Mouse (Mus musculus): ENCODE data around the gene Slc35g1. TPM values are rescaled to one million over a fixed set of nuclear protein-coding genes. Genes with fewer than 3 reads are reported as not detected.

Slc35g1 gene
- polyA plus RNA-seq, 1 experiment, result 0.02 TPM

GRCm38 (mm10) chr19:38398966-38399365 is 3.2 kb downstream of the Slc35g1 start:
- Histone ChIP-seq H3K36me3 (ENCODE audit: control insufficient read depth, insufficient read depth) (no peaks in the 10 kb centered on the region), H3K4me2 (ENCODE audit: low read depth) (no peak overlapping the region), H3K79me2 (ENCODE audit: control insufficient read depth, insufficient read depth) (no peaks in the 10 kb centered on the region), H3K4me3 (no peak overlapping the region), H3K27me3 (ENCODE audit: control insufficient read depth, insufficient read depth, insufficient read length) (peaks cover 9% of the 10 kb centered on the region), H3ac (ENCODE audit: control insufficient read depth, insufficient read length) (no peak overlapping the region)
- no peak for TF ChIP-seq TCF12 (IDR thresholded peaks at IDR 0.05; ENCODE audit: insufficient read depth, poor library complexity, severe bottlenecking)
- no peak for TF ChIP-seq REST (IDR thresholded peaks at IDR 0.05; ENCODE audit: insufficient read depth, insufficient read length)
- TF ChIP-seq POLR2AphosphoS2 (IDR thresholded peaks at IDR 0.05; ENCODE audit: insufficient read length, low read depth), result no peak
- TF ChIP-seq SRF (IDR thresholded peaks at IDR 0.05; ENCODE audit: control insufficient read depth, insufficient read length, low read depth), result no peak
- no peak for TF ChIP-seq MAX (IDR thresholded peaks at IDR 0.05; ENCODE audit: low read depth)

- H3K79me2 ChIP-seq (ENCODE audit: control insufficient read depth, insufficient read depth), result no peaks in the 10 kb centered on the region
- H3K4me2 ChIP-seq (ENCODE audit: low read depth), result no peak overlapping the region
- H3ac ChIP-seq (ENCODE audit: control insufficient read depth, insufficient read length), result no peak overlapping the region
- H3K4me3 ChIP-seq, result no peak overlapping the region
- TF ChIP-seq POLR2A (IDR thresholded peaks at IDR 0.05; ENCODE audit: insufficient read length, low read depth), result no peak
- no peak for TF ChIP-seq TCF12 (IDR thresholded peaks at IDR 0.05; ENCODE audit: insufficient read depth, poor library complexity, severe bottlenecking)
- peaks cover 5% of the 10 kb centered on the region for H3K27me3 ChIP-seq (ENCODE audit: control insufficient read depth, insufficient read depth, insufficient read length)
- no peaks in the 10 kb centered on the region for H3K36me3 ChIP-seq (ENCODE audit: control insufficient read depth, insufficient read depth)
These were observed 5.1 kb downstream of the Slc35g1 start for GRCm38 (mm10) chr19:38400851-38401250.

- no peak for TF ChIP-seq TCF12 (IDR thresholded peaks at IDR 0.05; ENCODE audit: insufficient read depth, poor library complexity, severe bottlenecking)
- no peak for TF ChIP-seq TCF3 (IDR thresholded peaks at IDR 0.05; ENCODE audit: insufficient read length, low read depth)
- no peak for TF ChIP-seq MAX (IDR thresholded peaks at IDR 0.05; ENCODE audit: low read depth)
- TF ChIP-seq E2F4 (IDR thresholded peaks at IDR 0.05; ENCODE audit: insufficient read depth), result no peak
- TF ChIP-seq REST (IDR thresholded peaks at IDR 0.05; ENCODE audit: insufficient read depth, insufficient read length), result no peak
- TF ChIP-seq MYOD1 (IDR thresholded peaks at IDR 0.05; ENCODE audit: control insufficient read depth in 1 of 3, insufficient read length in 2 of 3, low read depth in 2 of 3), result no peak
- TF ChIP-seq CEBPB (IDR thresholded peaks at IDR 0.05; ENCODE audit: insufficient read depth, poor library complexity, severe bottlenecking), result no peak
- TF ChIP-seq POLR2AphosphoS2 (IDR thresholded peaks at IDR 0.05; ENCODE audit: insufficient read length, low read depth), result no peak
- TF ChIP-seq POLR2A (IDR thresholded peaks at IDR 0.05; ENCODE audit: insufficient read length, low read depth), result no peak
- TF ChIP-seq SRF (IDR thresholded peaks at IDR 0.05; ENCODE audit: control insufficient read depth, insufficient read length, low read depth), result no peak
- TF ChIP-seq MYOG (IDR thresholded peaks at IDR 0.05; ENCODE audit: control insufficient read depth in 1 of 3, insufficient read depth in 1 of 3, insufficient read length in 2 of 3, low read depth in 2 of 3), result no peak
- TF ChIP-seq USF1 (IDR thresholded peaks at IDR 0.05; ENCODE audit: low read depth), result no peak
- Histone ChIP-seq H3K4me3 (no peak overlapping the region), H3K4me2 (ENCODE audit: low read depth) (no peak overlapping the region), H3K36me3 (ENCODE audit: control insufficient read depth, insufficient read depth) (no peaks in the 10 kb centered on the region), H3ac (ENCODE audit: control insufficient read depth, insufficient read length) (no peak overlapping the region), H3K79me2 (ENCODE audit: control insufficient read depth, insufficient read depth) (no peaks in the 10 kb centered on the region), H3K27me3 (ENCODE audit: control insufficient read depth, insufficient read depth, insufficient read length) (no peaks in the 10 kb centered on the region)
These were observed 5.6 kb downstream of the Slc35g1 start for GRCm38 (mm10) chr19:38401416-38401815.

GRCm38 (mm10) chr19:38410357-38411056 is 14.7 kb downstream of the Slc35g1 start:
- TF ChIP-seq MAX (IDR thresholded peaks at IDR 0.05; ENCODE audit: low read depth), result no peak
- no peak for TF ChIP-seq POLR2AphosphoS2 (IDR thresholded peaks at IDR 0.05; ENCODE audit: insufficient read length, low read depth)
- no peak for TF ChIP-seq SRF (IDR thresholded peaks at IDR 0.05; ENCODE audit: control insufficient read depth, insufficient read length, low read depth)
- no peak for TF ChIP-seq CEBPB (IDR thresholded peaks at IDR 0.05; ENCODE audit: insufficient read depth, poor library complexity, severe bottlenecking)
- no peak for TF ChIP-seq E2F4 (IDR thresholded peaks at IDR 0.05; ENCODE audit: insufficient read depth)
- no peak for TF ChIP-seq MYOG (IDR thresholded peaks at IDR 0.05; ENCODE audit: control insufficient read depth in 1 of 3, insufficient read depth in 1 of 3, insufficient read length in 2 of 3, low read depth in 2 of 3)
- TF ChIP-seq POLR2A (IDR thresholded peaks at IDR 0.05; ENCODE audit: insufficient read length, low read depth), result no peak
- no peak for TF ChIP-seq REST (IDR thresholded peaks at IDR 0.05; ENCODE audit: insufficient read depth, insufficient read length)
- TF ChIP-seq TCF12 (IDR thresholded peaks at IDR 0.05; ENCODE audit: insufficient read depth, poor library complexity, severe bottlenecking), result no peak
- TF ChIP-seq MYOD1 (IDR thresholded peaks at IDR 0.05; ENCODE audit: control insufficient read depth in 1 of 3, insufficient read length in 2 of 3, low read depth in 2 of 3), result no peak
- H3K27me3 ChIP-seq (ENCODE audit: control insufficient read depth, insufficient read depth, insufficient read length), result no peaks in the 10 kb centered on the region
- H3ac ChIP-seq (ENCODE audit: control insufficient read depth, insufficient read length), result no peak overlapping the region
- no peaks in the 10 kb centered on the region for H3K36me3 ChIP-seq (ENCODE audit: control insufficient read depth, insufficient read depth)
- no peak overlapping the region for H3K4me2 ChIP-seq (ENCODE audit: low read depth)
- H3K4me3 ChIP-seq, result no peak overlapping the region
- no peaks in the 10 kb centered on the region for H3K79me2 ChIP-seq (ENCODE audit: control insufficient read depth, insufficient read depth)

- Histone ChIP-seq H3K36me3 (ENCODE audit: control insufficient read depth, insufficient read depth) (no peaks in the 10 kb centered on the region), H3K27me3 (ENCODE audit: control insufficient read depth, insufficient read depth, insufficient read length) (no peaks in the 10 kb centered on the region), H3K4me3 (no peak overlapping the region), H3ac (ENCODE audit: control insufficient read depth, insufficient read length) (no peak overlapping the region), H3K4me2 (ENCODE audit: low read depth) (no peak overlapping the region), H3K79me2 (ENCODE audit: control insufficient read depth, insufficient read depth) (no peaks in the 10 kb centered on the region)
- no peak for TF ChIP-seq POLR2AphosphoS2 (IDR thresholded peaks at IDR 0.05; ENCODE audit: insufficient read length, low read depth)
- no peak for TF ChIP-seq TCF3 (IDR thresholded peaks at IDR 0.05; ENCODE audit: insufficient read length, low read depth)
- TF ChIP-seq MAX (IDR thresholded peaks at IDR 0.05; ENCODE audit: low read depth), result no peak
- TF ChIP-seq MYOD1 (IDR thresholded peaks at IDR 0.05; ENCODE audit: control insufficient read depth in 1 of 3, insufficient read length in 2 of 3, low read depth in 2 of 3), result no peak
- TF ChIP-seq MYOG (IDR thresholded peaks at IDR 0.05; ENCODE audit: control insufficient read depth in 1 of 3, insufficient read depth in 1 of 3, insufficient read length in 2 of 3, low read depth in 2 of 3), result no peak
- no peak for TF ChIP-seq E2F4 (IDR thresholded peaks at IDR 0.05; ENCODE audit: insufficient read depth)
- no peak for TF ChIP-seq REST (IDR thresholded peaks at IDR 0.05; ENCODE audit: insufficient read depth, insufficient read length)
- TF ChIP-seq POLR2A (IDR thresholded peaks at IDR 0.05; ENCODE audit: insufficient read length, low read depth), result no peak
- TF ChIP-seq CEBPB (IDR thresholded peaks at IDR 0.05; ENCODE audit: insufficient read depth, poor library complexity, severe bottlenecking), result no peak
- TF ChIP-seq TCF12 (IDR thresholded peaks at IDR 0.05; ENCODE audit: insufficient read depth, poor library complexity, severe bottlenecking), result no peak
- no peak for TF ChIP-seq SRF (IDR thresholded peaks at IDR 0.05; ENCODE audit: control insufficient read depth, insufficient read length, low read depth)
- no peak for TF ChIP-seq USF1 (IDR thresholded peaks at IDR 0.05; ENCODE audit: low read depth)
These were observed 18.1 kb downstream of the Slc35g1 start for GRCm38 (mm10) chr19:38413861-38414260.
